Mouse (Mus musculus) cerebellum, adult 9-10 months (tissue): ENCODE measurements around the gene Hipk4.

Experiments
- DNase-seq: peaks from one replicate; pipeline ENCODE4 v3.0.0; 2022

The Hipk4 gene

GRCm38 (mm10) chr7:27499036-27499435 is 24.0 kb upstream of the Hipk4 start, which contains the start of gene Prx:
Prx (plus strand) TSS chr7:27499324.
- DNase-seq = no peak

- DNase-seq = no peak
Measured at GRCm38 (mm10) chr7:27501620-27502019, 21.4 kb upstream of the Hipk4 start.

- DNase-seq = no peak
Measured at GRCm38 (mm10) chr7:27506765-27507370, 16.2 kb upstream of the Hipk4 start.

GRCm38 (mm10) chr7:27507711-27508647 is 15.1 kb upstream of the Hipk4 start:
- DNase-seq = peak; percentile 95

GRCm38 (mm10) chr7:27508648-27509005 is 14.4 kb upstream of the Hipk4 start:
- DNase-seq = peak; percentile 68

- DNase-seq = no peak
Measured at GRCm38 (mm10) chr7:27510809-27511208, 12.3 kb upstream of the Hipk4 start.

GRCm38 (mm10) chr7:27514961-27515360 is 8.1 kb upstream of the Hipk4 start:
- no peak for DNase-seq

- DNase-seq = no peak
Measured at GRCm38 (mm10) chr7:27518314-27518713, 4.8 kb upstream of the Hipk4 start.

GRCm38 (mm10) chr7:27520104-27520503 is 3.0 kb upstream of the Hipk4 start:
- no peak for DNase-seq

GRCm38 (mm10) chr7:27520599-27520998 is 2.5 kb upstream of the Hipk4 start:
- DNase-seq = no peak

GRCm38 (mm10) chr7:27523805-27524204 is 738 bp downstream of the Hipk4 start:
- DNase-seq = no peak

GRCm38 (mm10) chr7:27526039-27526827 is 3.2 kb downstream of the Hipk4 start:
- DNase-seq = peak; percentile 81

GRCm38 (mm10) chr7:27529070-27529469 is 6.0 kb downstream of the Hipk4 start:
- no peak for DNase-seq

GRCm38 (mm10) chr7:27530937-27531336 is 7.9 kb downstream of the Hipk4 start:
- no peak for DNase-seq

- no peak for DNase-seq
Measured at GRCm38 (mm10) chr7:27531707-27532106, 8.6 kb downstream of the Hipk4 start.

- DNase-seq = no peak
Measured at GRCm38 (mm10) chr7:27532480-27533050, 9.5 kb downstream of the Hipk4 start.

- DNase-seq = no peak
Measured at GRCm38 (mm10) chr7:27535386-27535785, 12.3 kb downstream of the Hipk4 start.

- no peak for DNase-seq
Measured at GRCm38 (mm10) chr7:27536618-27537017, 13.6 kb downstream of the Hipk4 start.

- DNase-seq = no peak
Measured at GRCm38 (mm10) chr7:27537998-27538397, 14.9 kb downstream of the Hipk4 start.

- DNase-seq = no peak
Measured at GRCm38 (mm10) chr7:27538797-27539196, 15.7 kb downstream of the Hipk4 start.

GRCm38 (mm10) chr7:27540521-27540920 is 17.5 kb downstream of the Hipk4 start:
- DNase-seq = no peak

GRCm38 (mm10) chr7:27540935-27541334 is 17.9 kb downstream of the Hipk4 start:
- DNase-seq = no peak

- peak; percentile 44 for DNase-seq
Measured at GRCm38 (mm10) chr7:27541431-27541830, 18.4 kb downstream of the Hipk4 start.
